Mouse (Mus musculus) CH12F3 (cell line): ENCODE measurements around the gene Gm43064.
"Not testable (repeated sequence)": the region's sequence is repeated elsewhere in the genome, so short reads cannot be mapped to it uniquely, and the experiment has no call there.

Experiments used
- in situ Hi-C: fragments of 300-500 bp; cut with MboI; formaldehyde crosslinking; loops from 2 replicates; pipeline ENCODE4 v1.14.3; 2020; ENCODE audit warnings: low sequenced_read_pairs

Gm43064 gene

DNA sequence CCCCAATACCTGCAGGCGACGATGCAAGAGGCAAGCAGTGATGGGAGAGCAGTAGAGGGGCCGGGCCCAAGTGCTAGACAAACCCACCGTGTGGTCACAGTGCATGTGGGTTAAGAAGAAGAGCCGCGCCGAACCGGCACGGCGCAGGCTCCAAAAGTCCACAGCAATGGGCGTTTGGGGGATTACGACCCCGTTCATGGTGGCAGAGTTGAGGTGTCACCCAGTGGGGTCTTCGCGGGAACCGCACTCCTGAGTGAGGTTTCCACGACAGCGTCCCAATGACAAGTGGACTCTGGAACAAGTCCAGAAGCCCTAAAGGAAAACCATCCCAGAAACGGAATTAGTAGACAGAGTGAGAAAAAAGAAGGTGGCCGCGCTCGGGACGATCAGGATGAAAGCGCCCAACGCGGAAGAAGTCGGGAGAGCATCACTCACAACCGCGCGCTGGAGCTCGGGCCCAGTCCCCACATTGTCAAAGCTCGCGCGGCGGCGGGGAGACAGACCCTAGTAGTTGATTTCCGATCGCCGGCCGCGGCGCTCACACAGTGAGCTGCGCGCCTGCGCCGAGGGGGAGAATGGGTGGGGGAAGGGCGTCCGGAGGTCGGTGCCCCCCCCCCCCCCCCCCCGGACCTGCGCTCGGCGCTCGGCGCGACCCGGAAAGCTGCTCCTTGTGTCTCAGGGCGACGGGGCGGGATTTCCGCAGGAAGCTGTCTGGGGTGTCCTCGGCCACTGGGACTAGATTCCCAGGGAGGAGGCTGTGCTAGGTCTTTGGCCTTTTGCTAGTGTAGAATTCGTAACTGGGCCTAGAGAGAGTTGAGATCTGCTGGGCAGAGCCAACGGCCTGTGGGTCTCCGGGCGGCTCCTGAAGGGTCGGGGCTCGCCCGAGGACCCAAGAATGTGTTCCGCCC is at the start of gene Gm43064, which contains the start of the genes Dclre1b and Ap4b1:
Gm43064 (plus strand) TSS at position 683 of the 908 bp plus-strand sequence.
Dclre1b (minus strand) TSS at position 554 of the 908 bp plus-strand sequence.
Ap4b1 (plus strand) TSS at position 630 of the 908 bp plus-strand sequence.
- in situ Hi-C loops, result no loop called here

GRCm38 (mm10) chr3:103766789-103767188 is 42.6 kb upstream of the Gm43064 start:
- in situ Hi-C loops, result no loop called here

- in situ Hi-C loops, result no loop called here
Measured at GRCm38 (mm10) chr3:103771531-103772130, 37.7 kb upstream of the Gm43064 start.

DNA sequence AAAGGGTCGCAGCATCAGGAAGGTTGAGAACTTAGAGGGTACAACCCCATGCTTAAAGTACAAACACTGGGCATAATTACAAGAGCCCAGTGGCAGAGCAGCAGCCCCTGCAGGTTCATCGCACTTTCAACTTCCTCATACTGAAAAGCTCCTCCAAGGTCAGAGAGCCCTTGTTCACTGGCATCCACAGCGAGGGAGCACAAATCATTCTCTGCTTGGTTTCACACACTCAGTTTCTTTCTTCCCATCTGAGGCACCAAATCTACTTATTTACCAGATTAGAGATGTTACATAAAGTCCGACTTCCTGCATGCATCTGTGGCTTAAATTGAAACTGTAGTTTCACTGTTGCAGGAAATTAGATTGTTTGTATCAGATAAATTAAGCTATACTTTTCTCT is 36.5 kb upstream of the Gm43064 start:
- in situ Hi-C loops, result no loop called here

DNA sequence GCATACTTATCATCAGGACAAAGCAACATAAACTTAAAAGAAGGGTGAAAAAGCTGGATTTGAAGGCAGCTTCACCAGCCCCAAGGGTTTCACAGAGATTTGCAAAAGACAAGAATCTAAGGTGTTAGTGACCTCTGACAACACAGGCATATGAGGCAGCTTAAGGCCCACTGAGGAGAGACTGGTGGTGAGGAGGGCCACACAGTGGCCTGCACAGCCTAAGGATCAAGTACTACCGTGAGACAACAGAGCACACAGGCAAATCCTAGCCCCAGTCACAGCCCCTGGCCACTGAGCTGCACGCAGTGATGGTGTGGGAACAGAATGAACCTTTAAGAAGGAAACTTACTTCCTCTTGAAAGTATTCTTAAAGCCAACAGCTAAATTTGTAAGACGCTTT is 35.9 kb upstream of the Gm43064 start:
- in situ Hi-C loops, result no loop called here

DNA sequence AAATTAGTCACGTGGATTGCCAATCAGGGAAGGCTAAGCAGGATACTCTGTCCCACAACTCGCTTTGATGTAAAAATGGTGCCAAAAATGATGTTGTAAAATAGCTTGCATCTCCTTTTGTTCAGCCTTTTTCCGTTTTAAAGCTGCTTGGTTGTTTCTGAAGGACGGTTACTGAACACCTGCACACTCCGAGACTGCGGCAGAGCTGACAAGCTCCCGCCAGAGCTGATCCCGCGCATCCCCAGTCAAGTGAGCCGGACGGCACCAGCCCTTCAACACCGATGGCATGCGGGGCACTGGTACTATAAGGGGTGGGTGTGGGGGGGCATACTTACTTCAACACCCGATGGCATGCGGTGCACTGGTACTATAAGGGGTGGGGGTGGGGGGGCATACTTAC is 35.4 kb upstream of the Gm43064 start:
- in situ Hi-C loops, result no loop called here

GRCm38 (mm10) chr3:103777940-103778339 is 31.4 kb upstream of the Gm43064 start:
- in situ Hi-C loops, result no loop called here

DNA sequence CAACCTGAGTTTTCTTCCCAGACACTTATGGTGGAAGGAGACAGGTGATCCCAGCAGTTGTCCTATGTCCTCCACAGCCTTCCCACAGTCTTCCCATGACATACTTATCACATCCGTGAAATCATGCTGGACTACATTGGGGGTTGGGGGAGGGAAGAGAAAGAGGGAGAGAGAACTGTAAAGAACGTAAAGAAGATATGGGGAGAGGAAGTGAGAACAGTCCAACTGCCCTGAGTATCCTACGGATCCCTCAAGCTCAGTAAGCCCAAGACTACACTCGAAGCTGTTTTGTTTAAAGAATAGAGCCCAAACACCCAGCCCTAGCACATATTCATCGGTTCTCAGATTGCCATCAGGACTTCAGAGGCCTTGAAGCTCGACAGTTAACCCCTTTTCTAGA is 30.7 kb upstream of the Gm43064 start:
- in situ Hi-C loops, result no loop called here

DNA sequence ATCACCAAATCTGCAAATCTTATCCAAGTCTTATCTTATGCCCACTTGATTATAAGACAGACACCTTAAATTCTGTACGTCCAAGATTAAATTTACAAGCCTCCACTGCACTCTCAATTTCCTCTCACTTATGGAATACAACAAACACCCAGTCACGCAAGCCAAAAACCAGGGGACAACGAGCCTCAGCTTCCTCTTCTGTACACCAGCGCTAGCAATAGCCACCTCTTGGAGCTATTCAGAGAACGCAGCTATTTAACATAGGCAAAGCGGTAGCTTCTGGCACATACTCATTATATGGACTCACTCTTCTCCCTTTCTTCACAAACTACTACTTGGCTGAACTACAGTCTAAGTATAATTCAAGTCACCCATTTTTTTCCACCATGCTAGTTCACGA is 30.2 kb upstream of the Gm43064 start:
- in situ Hi-C loops, result no loop called here

DNA sequence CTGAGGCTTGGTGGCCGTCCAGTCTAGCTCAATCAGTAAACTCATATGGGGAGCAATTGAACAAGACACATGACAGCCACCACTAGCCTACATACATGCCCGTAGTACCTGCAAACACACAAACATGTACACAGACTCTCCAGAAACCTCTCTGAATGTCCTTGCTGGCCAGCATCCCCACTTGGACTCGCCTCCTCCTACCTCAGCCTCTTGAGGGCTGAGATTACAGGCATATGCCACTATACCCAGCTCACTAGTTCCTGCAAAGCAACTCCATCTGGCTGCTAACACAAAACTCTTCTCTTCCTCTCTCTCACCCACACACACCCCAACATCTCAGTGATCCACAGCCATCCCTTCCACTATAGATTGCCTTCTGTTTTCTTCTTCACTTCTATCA is 29.1 kb upstream of the Gm43064 start:
- in situ Hi-C loops, result no loop called here

GRCm38 (mm10) chr3:103780777-103781176 is 28.6 kb upstream of the Gm43064 start:
- in situ Hi-C loops, result no loop called here

DNA sequence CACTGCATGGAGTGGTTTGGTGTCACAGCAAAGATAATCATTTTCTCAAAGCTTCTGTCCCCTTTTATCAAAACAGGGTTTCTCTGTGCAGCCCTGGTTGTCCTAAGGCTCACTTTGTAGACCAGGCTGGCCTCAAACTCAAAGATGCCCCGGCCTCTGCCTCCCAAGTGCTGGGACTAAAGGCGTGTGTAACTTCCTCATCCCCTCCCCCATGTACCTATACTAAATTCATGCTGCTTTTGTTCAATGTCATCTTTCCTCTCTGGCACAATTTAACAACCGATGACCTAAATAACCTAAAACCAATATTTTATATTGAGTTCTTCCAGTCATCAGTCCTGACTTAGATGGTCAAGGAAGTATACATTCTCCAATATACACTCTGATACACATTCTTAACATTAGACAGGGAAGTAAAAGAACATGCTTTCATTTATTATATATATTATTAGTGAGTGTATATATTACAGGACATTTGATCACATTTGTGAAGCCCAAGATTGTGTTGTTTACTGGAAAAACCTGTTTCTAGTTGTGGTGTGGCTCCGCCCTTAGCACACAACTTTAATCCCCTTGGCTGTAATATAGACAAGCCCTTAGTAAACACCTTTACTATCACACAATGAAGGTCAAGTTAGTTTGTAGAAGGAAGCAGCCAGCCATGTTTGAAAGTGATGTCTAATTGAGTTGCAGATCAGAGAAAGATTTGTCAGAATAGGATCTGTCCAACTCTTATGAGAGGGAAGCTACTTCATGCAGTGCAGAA is 26.3 kb upstream of the Gm43064 start:
- in situ Hi-C loops, result no loop called here

DNA sequence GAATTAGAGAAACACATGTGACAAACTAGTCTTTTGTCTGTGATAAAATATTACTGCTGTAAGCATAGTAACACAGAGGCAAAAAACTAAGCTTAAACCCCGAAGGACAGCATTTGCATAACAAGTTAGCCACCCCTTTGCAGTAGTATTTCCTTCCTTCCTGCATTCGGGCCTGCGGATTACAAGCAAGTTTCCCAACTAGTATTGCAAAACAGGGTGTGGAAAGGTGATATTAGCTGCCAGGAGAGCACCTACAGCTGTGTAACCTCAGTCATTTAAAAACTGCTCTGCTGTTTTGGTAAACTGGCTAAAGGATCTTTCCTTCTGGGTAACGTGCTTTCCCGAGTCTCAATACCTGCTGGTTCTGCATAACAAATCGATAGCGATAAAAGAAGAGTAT is 22.1 kb upstream of the Gm43064 start:
- in situ Hi-C loops, result no loop called here

DNA sequence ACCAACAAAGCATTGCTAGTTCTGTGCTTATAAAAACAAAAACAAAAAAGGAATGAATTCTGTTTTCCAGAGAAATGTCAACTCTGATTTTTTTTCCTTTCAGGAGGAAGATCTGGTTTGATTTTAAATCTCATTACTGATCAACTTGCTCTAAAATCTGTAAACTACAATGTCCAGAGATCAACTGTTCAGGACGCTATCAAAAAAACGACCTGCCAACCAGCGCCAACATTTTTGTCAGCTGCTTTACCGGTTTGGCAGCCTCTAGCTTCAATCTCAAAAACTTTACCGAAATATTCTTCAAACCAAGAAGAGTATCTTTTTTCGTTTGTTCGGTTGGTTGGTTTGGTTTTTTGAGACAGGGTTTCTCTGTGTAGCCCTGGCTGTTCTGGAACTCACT is 20.3 kb upstream of the Gm43064 start:
- in situ Hi-C loops, result no loop called here

- in situ Hi-C loops, result no loop called here
Measured at GRCm38 (mm10) chr3:103789891-103790345, 19.5 kb upstream of the Gm43064 start.

DNA sequence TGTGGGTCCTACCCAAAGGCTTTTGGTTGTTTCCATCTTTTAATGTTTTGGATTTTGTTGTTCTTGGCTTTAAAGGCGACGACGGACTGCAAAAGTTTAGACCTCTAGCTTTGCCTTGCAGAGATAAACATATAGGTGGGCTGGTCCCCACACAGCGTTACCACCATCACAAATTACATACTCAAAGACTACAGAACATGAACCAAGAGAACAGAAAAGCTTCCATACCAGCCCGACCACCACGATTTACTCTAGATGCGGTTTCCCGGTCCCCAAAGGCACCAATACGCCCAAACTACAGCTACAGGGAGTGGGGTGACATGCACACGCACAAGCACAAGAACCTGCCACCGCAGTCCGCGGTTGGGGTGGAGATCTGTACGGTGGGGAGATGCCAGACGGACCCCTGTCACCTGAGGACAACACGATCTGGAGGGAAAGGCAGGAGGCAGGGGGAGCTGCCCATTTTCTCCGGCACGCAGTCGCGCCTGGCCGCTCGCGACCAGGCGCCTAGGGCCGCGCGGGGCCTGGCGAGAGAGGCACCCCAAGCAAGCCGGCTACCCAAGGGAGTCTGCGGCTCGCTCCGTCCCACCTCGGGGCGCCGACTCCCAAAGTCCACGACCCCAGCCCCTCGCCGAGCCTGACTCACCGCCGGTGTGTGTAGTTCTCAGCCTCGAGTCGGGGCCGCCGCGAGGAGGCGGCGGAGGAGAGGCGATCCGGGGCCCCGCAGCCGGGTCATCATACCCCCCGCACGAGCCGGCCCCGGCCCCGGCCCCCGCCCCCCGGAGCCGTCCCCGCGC is 18.8 kb upstream of the Gm43064 start:
- in situ Hi-C loops, result no loop called here

DNA sequence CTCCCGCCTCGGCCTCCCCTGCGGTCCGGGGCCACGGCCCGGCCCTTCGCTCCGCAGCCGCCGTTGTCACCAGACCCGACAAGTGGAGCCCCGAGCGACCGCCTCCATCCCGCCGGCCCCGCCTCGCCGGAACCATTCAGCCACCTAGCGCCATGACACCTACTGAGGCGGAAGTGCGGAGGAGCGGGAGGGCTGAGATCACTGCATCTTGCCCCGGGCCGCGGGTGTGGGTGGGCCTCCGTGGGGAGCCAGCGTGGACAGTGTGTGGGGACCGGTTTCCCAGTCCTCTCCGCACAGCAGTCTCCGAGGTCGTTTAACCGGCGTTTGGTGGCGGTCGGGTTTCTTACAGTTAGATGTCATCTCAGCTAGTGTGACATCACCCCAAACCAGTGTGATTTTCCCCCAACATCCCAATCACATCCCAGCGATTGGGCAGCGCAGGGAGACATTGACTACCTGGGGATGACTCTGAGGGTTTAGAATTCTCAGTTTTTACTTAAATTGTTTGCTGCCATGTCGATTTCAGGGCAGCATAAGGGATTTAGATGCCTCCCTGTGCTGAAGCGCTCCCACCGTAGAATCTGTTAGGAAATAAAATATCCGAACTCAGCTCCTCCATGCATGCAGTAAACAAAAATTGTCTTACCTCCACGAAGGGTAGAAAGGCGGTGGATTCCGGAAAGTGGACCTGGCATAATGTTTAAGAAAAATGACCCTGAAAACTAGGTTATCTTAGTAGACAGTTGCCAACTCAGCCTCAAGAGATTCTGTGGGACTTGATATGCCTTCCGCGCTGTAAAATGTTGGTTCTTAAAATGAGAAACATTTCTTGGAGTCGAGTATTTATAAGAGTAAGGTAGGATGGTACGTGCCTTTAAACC is 17.9 kb upstream of the Gm43064 start, which contains the start of gene Hipk1:
Hipk1 (minus strand) TSS at position 334 of the 881 bp plus-strand sequence.
- in situ Hi-C loops, result no loop called here

DNA sequence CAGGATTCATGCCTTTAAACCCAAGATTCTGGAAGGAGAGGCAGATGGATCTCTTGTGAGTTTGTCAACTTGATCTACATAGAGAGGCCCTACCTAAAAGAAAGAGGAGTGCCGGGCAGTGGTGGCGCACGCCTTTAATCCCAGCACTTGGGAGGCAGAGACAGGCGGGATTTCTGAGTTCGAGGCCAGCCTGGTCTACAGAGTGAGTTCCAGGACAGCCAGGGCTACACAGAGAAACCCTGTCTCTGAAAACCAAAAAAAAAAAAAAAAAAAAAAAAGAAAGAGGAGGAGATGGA is 17.3 kb upstream of the Gm43064 start:
- in situ Hi-C loops, result not testable (repeated sequence)

GRCm38 (mm10) chr3:103792566-103792965 is 16.8 kb upstream of the Gm43064 start:
- in situ Hi-C loops, result no loop called here

GRCm38 (mm10) chr3:103796389-103796788 is 13.0 kb upstream of the Gm43064 start:
- in situ Hi-C loops, result no loop called here
